Mouse (Mus musculus) kidney, embryonic 16.5 days (tissue): Measurements from ENCODE around the gene Col13a1. TPM values are rescaled to one million over a fixed set of nuclear protein-coding genes. Genes with fewer than 3 reads are reported as not detected.

Experiments used
- ATAC-seq: fragments of 200-750 bp; cut with Nextera tagmentation; 2 replicates; pipeline ENCODE4 v1.8.0; 2017; ENCODE audit warnings: moderate TSS enrichment; ENCODE audit not compliant: low FRiP score, low TSS enrichment
- H3K27ac ChIP-seq: fragments of 300-500 bp; sonication (generic); 2 replicates; pipeline ENCODE4 v1.5.1; 2014; ENCODE audit warnings: low read length
- H3K27me3 ChIP-seq: fragments of 300-500 bp; sonication (generic); 2 replicates; pipeline ENCODE4 v1.6.1; 2014; ENCODE audit warnings: low read length, control low read depth, mixed read lengths; ENCODE audit not compliant: insufficient read depth
- H3K36me3 ChIP-seq: fragments of 300-500 bp; sonication (generic); 2 replicates; pipeline ENCODE4 v1.6.1; 2014; ENCODE audit warnings: low read length, control low read depth, mixed read lengths; ENCODE audit not compliant: insufficient read depth
- H3K4me1 ChIP-seq: fragments of 300-500 bp; sonication (generic); 2 replicates; pipeline ENCODE4 v1.6.1; 2014; ENCODE audit warnings: low read length, control low read depth, mixed read lengths; ENCODE audit not compliant: insufficient read depth
- H3K4me2 ChIP-seq: fragments of 300-500 bp; sonication (generic); replicated peaks from 2 replicates; pipeline ENCODE4 v1.6.1; 2014; ENCODE audit warnings: low read depth, low read length
- H3K4me3 ChIP-seq: fragments of 300-500 bp; sonication (generic); 2 replicates; pipeline ENCODE4 v1.5.1; 2014; ENCODE audit warnings: mild to moderate bottlenecking, low read length
- H3K9ac ChIP-seq: fragments of 300-500 bp; sonication (generic); replicated peaks from 2 replicates; pipeline ENCODE4 v1.6.1; 2014; ENCODE audit warnings: low read length
- H3K9me3 ChIP-seq: fragments of 300-500 bp; sonication (generic); 2 replicates; pipeline ENCODE4 v1.6.1; 2016; ENCODE audit warnings: low read length, control low read depth
- WGBS: fragments of 180-500 bp; shearing (Covaris S2); extraction: QIAGEN DNeasy Blood & Tissue Kit; methylation state at CpG from one replicate; pipeline ENCODE4 v1.1.7; 2014; 5-methylcytosine and 5-hydroxymethylcytosine counted together
- polyA plus RNA-seq: library from polyadenylated mRNA; unstranded; fragments of >200 nt; fragmentation: Nextera tagmentation; extraction: Ambion mirVana; gene quantifications from 2 replicates; pipeline ENCODE4 v1.2.1, GENCODE M21; 2015

Gene Col13a1
- polyA plus RNA-seq, 1 experiment from 2014 or later = 6.7 TPM

GRCm38 (mm10) chr10:61919496-61919895 is 59.4 kb downstream of the Col13a1 start:
- H3K4me2 ChIP-seq = no peak overlapping the region
- 66% methylated on average over 4 of the region's 4 CpGs for WGBS

GRCm38 (mm10) chr10:61917066-61917465 is 61.8 kb downstream of the Col13a1 start:
- WGBS = 94% methylated on average over 12 of the region's 12 CpGs
- Histone ChIP-seq H3K36me3 (0 out of 2 replicates have a peak, but pooled peaks cover 6% of the 10 kb centered on the region), H3K4me3 (no peak overlapping the region), H3K4me2 (no peak overlapping the region), H3K4me1 (peaks cover 25% of the 10 kb centered on the region), H3K9me3 (peaks cover 10% of the 10 kb centered on the region), H3K9ac (no peak overlapping the region), H3K27me3 (no peaks in the 10 kb centered on the region), H3K27ac (no peak overlapping the region)
- ATAC-seq = no peak

More at GRCm38 (mm10) chr10:61919496-61919895, 59.4 kb downstream of the Col13a1 start:
- H3K27me3 ChIP-seq = no peaks in the 10 kb centered on the region
- peak overlapping the region; percentile 83 for H3K27ac ChIP-seq
- H3K4me3 ChIP-seq = no peak overlapping the region
- H3K9ac ChIP-seq = peak overlapping the region; percentile 39
- H3K9me3 ChIP-seq = peaks cover 10% of the 10 kb centered on the region
- 0 out of 2 replicates have a peak, but pooled peaks cover 6% of the 10 kb centered on the region for H3K36me3 ChIP-seq
- H3K4me1 ChIP-seq = peaks cover 29% of the 10 kb centered on the region
- ATAC-seq = no peak

- Histone ChIP-seq H3K9me3 (peaks cover 18% of the 10 kb centered on the region), H3K9ac (no peak overlapping the region), H3K27ac (0 out of 2 replicates have a peak overlapping the region, but pooled peaks have one; percentile 26), H3K27me3 (no peaks in the 10 kb centered on the region), H3K4me2 (no peak overlapping the region), H3K36me3 (0 out of 2 replicates have a peak, but pooled peaks cover 6% of the 10 kb centered on the region), H3K4me1 (no peaks in the 10 kb centered on the region), H3K4me3 (no peak overlapping the region)
- 13% methylated on average over 4 of the region's 4 CpGs for WGBS
- ATAC-seq = 0 out of 2 replicates have a peak, but pooled peaks have one; percentile 57
These were observed 67.1 kb downstream of the Col13a1 start for GRCm38 (mm10) chr10:61911770-61912169.

DNA sequence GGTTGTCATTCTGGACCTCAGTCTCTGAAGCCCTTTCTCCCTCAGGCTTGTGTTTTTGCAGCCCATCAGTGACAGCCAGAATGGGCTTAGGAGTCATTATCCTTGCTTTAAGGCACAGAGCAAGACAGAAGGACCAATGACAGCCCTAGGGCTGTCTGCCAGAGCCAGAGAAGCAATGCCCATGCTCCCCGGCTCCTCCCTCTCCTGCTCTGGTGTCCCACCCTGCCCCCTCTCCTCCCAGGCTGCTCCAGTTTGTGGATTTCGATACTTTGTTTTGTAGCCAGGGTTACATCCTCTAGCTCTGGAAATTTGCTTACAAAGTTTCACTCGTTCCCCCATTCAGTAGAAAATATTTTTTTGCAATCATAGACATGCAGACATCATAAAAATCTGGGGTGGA is 69.9 kb downstream of the Col13a1 start:
- no peak overlapping the region for H3K4me3 ChIP-seq
- no peaks in the 10 kb centered on the region for H3K27me3 ChIP-seq
- no peak overlapping the region for H3K4me2 ChIP-seq
- no peaks in the 10 kb centered on the region for H3K36me3 ChIP-seq
- H3K4me1 ChIP-seq = peaks cover 15% of the 10 kb centered on the region
- no peak overlapping the region for H3K9ac ChIP-seq
- 0 out of 2 replicates have a peak, but pooled peaks cover 8% of the 10 kb centered on the region for H3K9me3 ChIP-seq
- no peak for ATAC-seq
- H3K27ac ChIP-seq = no peak overlapping the region
- 63% methylated on average over 3 of the region's 3 CpGs for WGBS

GRCm38 (mm10) chr10:61906226-61906625 is 72.7 kb downstream of the Col13a1 start:
- Histone ChIP-seq H3K27ac (no peak overlapping the region), H3K4me1 (peaks cover 15% of the 10 kb centered on the region), H3K9ac (no peak overlapping the region), H3K36me3 (no peaks in the 10 kb centered on the region), H3K27me3 (no peaks in the 10 kb centered on the region), H3K4me3 (no peak overlapping the region), H3K9me3 (0 out of 2 replicates have a peak, but pooled peaks cover 8% of the 10 kb centered on the region), H3K4me2 (no peak overlapping the region)
- 21% methylated on average over 5 of the region's 5 CpGs for WGBS
- ATAC-seq = no peak; the same call in 1 of the 2 replicates

GRCm38 (mm10) chr10:61905308-61905707 is 73.6 kb downstream of the Col13a1 start:
- H3K27ac ChIP-seq = peak overlapping the region; percentile 54
- no peaks in the 10 kb centered on the region for H3K36me3 ChIP-seq
- no peaks in the 10 kb centered on the region for H3K27me3 ChIP-seq
- peaks cover 15% of the 10 kb centered on the region for H3K4me1 ChIP-seq
- peak; percentile 47; the same call in 1 of the 2 replicates for ATAC-seq
- H3K9ac ChIP-seq = no peak overlapping the region
- WGBS = 20% methylated on average over 8 of the region's 8 CpGs
- H3K9me3 ChIP-seq = 0 out of 2 replicates have a peak, but pooled peaks cover 8% of the 10 kb centered on the region
- H3K4me2 ChIP-seq = no peak overlapping the region
- H3K4me3 ChIP-seq = no peak overlapping the region

GRCm38 (mm10) chr10:61898116-61898515 is 80.8 kb downstream of the Col13a1 start:
- no peak for ATAC-seq
- H3K27me3 ChIP-seq = no peaks in the 10 kb centered on the region
- no peak overlapping the region for H3K9ac ChIP-seq
- no peak overlapping the region for H3K4me2 ChIP-seq
- H3K4me3 ChIP-seq = no peak overlapping the region
- H3K27ac ChIP-seq = no peak overlapping the region
- H3K9me3 ChIP-seq = no peaks in the 10 kb centered on the region
- no peaks in the 10 kb centered on the region for H3K4me1 ChIP-seq
- 61% methylated on average over 6 of the region's 6 CpGs for WGBS
- H3K36me3 ChIP-seq = no peaks in the 10 kb centered on the region

DNA sequence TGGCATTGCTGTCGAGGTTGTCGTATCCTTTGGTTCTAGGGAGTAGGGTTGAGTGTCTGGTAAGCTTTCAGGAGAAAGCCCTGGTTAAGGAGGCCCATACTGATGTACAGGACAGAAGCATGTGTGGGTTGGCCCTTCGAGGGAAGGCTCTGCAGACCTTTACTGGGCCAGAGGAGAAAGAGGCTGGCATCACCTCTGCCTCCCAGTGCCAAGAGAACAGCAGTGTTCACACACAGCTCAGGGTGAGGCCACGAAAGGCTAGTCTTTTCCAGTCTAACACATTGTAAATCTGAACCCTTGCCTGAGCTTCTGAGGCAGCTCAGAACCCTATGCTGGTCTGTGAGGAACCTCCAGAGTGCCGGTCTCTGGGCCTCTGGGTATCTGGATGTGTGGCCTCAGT is 84.3 kb downstream of the Col13a1 start:
- no peaks in the 10 kb centered on the region for H3K27me3 ChIP-seq
- no peaks in the 10 kb centered on the region for H3K9me3 ChIP-seq
- no peak overlapping the region for H3K4me2 ChIP-seq
- no peak for ATAC-seq
- 91% methylated on average over 5 of the region's 5 CpGs for WGBS
- no peak overlapping the region for H3K27ac ChIP-seq
- no peaks in the 10 kb centered on the region for H3K4me1 ChIP-seq
- H3K9ac ChIP-seq = no peak overlapping the region
- H3K4me3 ChIP-seq = no peak overlapping the region
- H3K36me3 ChIP-seq = no peaks in the 10 kb centered on the region

- Histone ChIP-seq H3K4me3 (no peak overlapping the region), H3K36me3 (no peaks in the 10 kb centered on the region), H3K4me2 (no peak overlapping the region), H3K9me3 (no peaks in the 10 kb centered on the region), H3K27me3 (no peaks in the 10 kb centered on the region), H3K4me1 (no peaks in the 10 kb centered on the region), H3K9ac (no peak overlapping the region), H3K27ac (no peak overlapping the region)
- WGBS = 67% methylated on average over 9 of the region's 9 CpGs
- no peak for ATAC-seq
These were observed 87.8 kb downstream of the Col13a1 start for GRCm38 (mm10) chr10:61891138-61891537.

DNA sequence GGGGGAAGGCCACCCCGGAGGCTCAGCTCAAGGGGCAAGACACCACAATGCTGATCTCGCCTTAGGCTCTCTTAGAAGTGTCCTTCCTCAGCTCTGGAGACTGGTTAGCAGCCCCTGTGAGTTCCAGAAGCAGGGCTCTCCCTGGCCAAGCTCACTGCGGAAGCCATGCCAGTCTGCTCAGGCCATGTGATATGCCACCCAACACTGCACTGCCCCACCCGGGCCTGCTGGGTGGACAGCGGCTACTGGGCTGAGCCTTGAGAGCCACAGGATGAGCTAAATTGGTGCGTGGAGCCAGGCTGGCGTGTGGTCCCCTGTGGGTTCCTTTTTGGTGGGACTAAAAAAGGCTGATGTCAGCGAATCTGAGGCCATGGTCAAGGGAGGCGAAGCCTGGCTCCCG is 88.6 kb downstream of the Col13a1 start:
- no peak overlapping the region for H3K27ac ChIP-seq
- no peak overlapping the region for H3K9ac ChIP-seq
- H3K4me2 ChIP-seq = no peak overlapping the region
- no peaks in the 10 kb centered on the region for H3K36me3 ChIP-seq
- H3K4me3 ChIP-seq = no peak overlapping the region
- no peak for ATAC-seq
- H3K9me3 ChIP-seq = no peaks in the 10 kb centered on the region
- H3K4me1 ChIP-seq = no peaks in the 10 kb centered on the region
- 91% methylated on average over 10 of the region's 10 CpGs for WGBS
- no peaks in the 10 kb centered on the region for H3K27me3 ChIP-seq
